Mouse (Mus musculus) stomach, postnatal 0 days (tissue): ENCODE measurements around the gene Gm4881. TPM values are rescaled to one million over a fixed set of nuclear protein-coding genes. Genes with fewer than 3 reads are reported as not detected.
A peak's percentile ranks its signal among the peaks of the same experiment; 100 is the strongest.

Experiments used
- ATAC-seq: fragments of 200-750 bp; cut with Nextera tagmentation; 2 replicates; pipeline ENCODE4 v1.8.0; 2017; ENCODE audit not compliant: low FRiP score, low TSS enrichment
- DNase-seq: peaks from one replicate; pipeline ENCODE4 v3.0.0-alpha.2; 2016; ENCODE audit warnings: low spot score
- H3K27ac ChIP-seq: fragments of 300-500 bp; sonication (generic); replicated peaks from 2 replicates; pipeline ENCODE4 v1.5.1; 2014; ENCODE audit warnings: mild to moderate bottlenecking, control low read depth
- H3K27me3 ChIP-seq: fragments of 300-500 bp; sonication (generic); 2 replicates; pipeline ENCODE4 v1.6.1; 2014; ENCODE audit warnings: low read length; ENCODE audit not compliant: control insufficient read depth, insufficient read depth
- H3K36me3 ChIP-seq: fragments of 300-500 bp; sonication (generic); 2 replicates; pipeline ENCODE4 v1.6.1; 2014; ENCODE audit warnings: low read length, mixed read lengths; ENCODE audit not compliant: control insufficient read depth, insufficient read depth
- H3K4me1 ChIP-seq: fragments of 300-500 bp; sonication (generic); replicated peaks from 2 replicates; pipeline ENCODE4 v1.6.1; 2014; ENCODE audit warnings: antibody characterized with exemption; ENCODE audit not compliant: control insufficient read depth, insufficient read depth
- H3K4me2 ChIP-seq: fragments of 300-500 bp; sonication (generic); replicated peaks from 2 replicates; pipeline ENCODE4 v1.6.1; 2014; ENCODE audit warnings: low read depth, mild to moderate bottlenecking, control low read depth, moderate library complexity
- H3K4me3 ChIP-seq: fragments of 300-500 bp; sonication (generic); 2 replicates; pipeline ENCODE4 v1.5.1; 2014; ENCODE audit warnings: low read depth, low read length, control low read depth
- H3K9ac ChIP-seq: fragments of 300-500 bp; sonication (generic); 2 replicates; pipeline ENCODE4 v1.6.1; 2014; ENCODE audit warnings: mild to moderate bottlenecking, low read length, control low read depth, mixed read lengths
- H3K9me3 ChIP-seq: fragments of 300-500 bp; sonication (generic); 2 replicates; pipeline ENCODE4 v1.6.1; 2016; ENCODE audit warnings: low read length; ENCODE audit not compliant: control insufficient read depth
- CTCF ChIP-seq: IDR thresholded peaks from 2 replicates; pipeline ENCODE4 v1.5.1; 2016; ENCODE audit warnings: antibody characterized with exemption, low read depth, mild to moderate bottlenecking, moderate library complexity
- EP300 ChIP-seq: optimal IDR thresholded peaks from 2 replicates; pipeline ENCODE3; 2016; ENCODE audit warnings: antibody characterized with exemption
- WGBS: fragments of 180-500 bp; shearing (Covaris S2); extraction: QIAGEN DNeasy Blood & Tissue Kit; methylation state at CpG from one replicate; pipeline ENCODE4 v1.1.7; 2014; 5-methylcytosine and 5-hydroxymethylcytosine counted together
- polyA plus RNA-seq: library from polyadenylated mRNA; unstranded; fragments of >200 nt; fragmentation: Nextera tagmentation; extraction: Ambion mirVana; gene quantifications from 2 replicates; pipeline ENCODE4 v1.2.1, GENCODE M21; 2015

Gm4881 gene
- polyA plus RNA-seq, 1 experiment from 2014 or later: not detected

GRCm38 (mm10) chr7:24971972-24972893 is 27.9 kb upstream of the Gm4881 start, which contains the start of gene Rabac1:
TSS of gene Rabac1 (minus strand) at chr7:24972754.
- Histone ChIP-seq H3K4me3 (peak within 1 kb of the TSS; percentile 61), H3K27me3 (no peaks in the 10 kb centered on the region), H3K36me3 (peaks cover 6% of the 10 kb centered on the region), H3K9me3 (no peaks in the 10 kb centered on the region), H3K4me2 (peak within 1 kb of the TSS; percentile 85), H3K27ac (peak within 1 kb of the TSS; percentile 94), H3K4me1 (no peaks in the 10 kb centered on the region), H3K9ac (peak within 1 kb of the TSS; percentile 73)
- ATAC-seq (peak; percentile 95), DNase-seq (peak; percentile 95)
- under 1% methylated on average over 45 of the region's 45 CpGs for WGBS
- peak; percentile 73 for TF ChIP-seq CTCF
- no peak for TF ChIP-seq EP300

- Histone ChIP-seq H3K4me1 (no peaks in the 10 kb centered on the region), H3K4me2 (peak overlapping the region; percentile 85), H3K9ac (peak overlapping the region; percentile 73; the same call in 1 of the 2 replicates), H3K9me3 (no peaks in the 10 kb centered on the region), H3K27ac (peak overlapping the region; percentile 94), H3K36me3 (peaks cover 6% of the 10 kb centered on the region), H3K4me3 (peak overlapping the region; percentile 61), H3K27me3 (no peaks in the 10 kb centered on the region)
- DNase-seq (peak; percentile 79), ATAC-seq (0 out of 2 replicates have a peak, but pooled peaks have one; percentile 1)
- TF ChIP-seq EP300 (no peak), CTCF (peak; percentile 84)
- WGBS: 8% methylated on average over 19 of the region's 19 CpGs
These were observed 27.1 kb upstream of the Gm4881 start for GRCm38 (mm10) chr7:24971261-24971971.

GRCm38 (mm10) chr7:24970341-24970740 is 26.0 kb upstream of the Gm4881 start:
- Histone ChIP-seq H3K36me3 (peaks cover 6% of the 10 kb centered on the region), H3K4me2 (no peak overlapping the region), H3K4me3 (no peak overlapping the region), H3K9me3 (no peaks in the 10 kb centered on the region), H3K4me1 (no peaks in the 10 kb centered on the region), H3K27me3 (no peaks in the 10 kb centered on the region), H3K27ac (no peak overlapping the region), H3K9ac (no peak overlapping the region)
- DNase-seq: no peak
- ATAC-seq: no peak
- WGBS: 94% methylated on average over 3 of the region's 3 CpGs
- TF ChIP-seq CTCF (no peak), EP300 (no peak)

- DNase-seq (no peak), ATAC-seq (no peak)
- H3K27ac ChIP-seq: no peak overlapping the region
- no peaks in the 10 kb centered on the region for H3K27me3 ChIP-seq
- H3K9me3 ChIP-seq: no peaks in the 10 kb centered on the region
- WGBS: 85% methylated on average over 12 of the region's 12 CpGs
- no peak overlapping the region for H3K4me3 ChIP-seq
- no peaks in the 10 kb centered on the region for H3K4me1 ChIP-seq
- TF ChIP-seq CTCF: peak; percentile 4; the same call in 1 of the 2 replicates
- TF ChIP-seq EP300: no peak
- H3K36me3 ChIP-seq: peaks cover 6% of the 10 kb centered on the region
- H3K4me2 ChIP-seq: no peak overlapping the region
- no peak overlapping the region for H3K9ac ChIP-seq
These were observed 25.5 kb upstream of the Gm4881 start for GRCm38 (mm10) chr7:24969805-24970204.

GRCm38 (mm10) chr7:24968463-24968862 is 24.2 kb upstream of the Gm4881 start:
- H3K9ac ChIP-seq: no peak overlapping the region
- H3K4me2 ChIP-seq: no peak overlapping the region
- H3K9me3 ChIP-seq: no peaks in the 10 kb centered on the region
- H3K36me3 ChIP-seq: peaks cover 6% of the 10 kb centered on the region
- no peaks in the 10 kb centered on the region for H3K27me3 ChIP-seq
- H3K4me1 ChIP-seq: no peaks in the 10 kb centered on the region
- DNase-seq (no peak), ATAC-seq (no peak)
- TF ChIP-seq EP300 (no peak), CTCF (no peak)
- H3K4me3 ChIP-seq: no peak overlapping the region
- 67% methylated on average over 6 of the region's 6 CpGs for WGBS
- H3K27ac ChIP-seq: no peak overlapping the region
